Mouse (Mus musculus) skeletal muscle tissue, adult 2 months (tissue): ENCODE results near the gene Gramd1b.

Experiments
- DNase-seq: peaks from one replicate; pipeline ENCODE4 v3.0.0-alpha.2; 2012; ENCODE audit warnings: low read depth, low spot score

The Gramd1b gene

DNA sequence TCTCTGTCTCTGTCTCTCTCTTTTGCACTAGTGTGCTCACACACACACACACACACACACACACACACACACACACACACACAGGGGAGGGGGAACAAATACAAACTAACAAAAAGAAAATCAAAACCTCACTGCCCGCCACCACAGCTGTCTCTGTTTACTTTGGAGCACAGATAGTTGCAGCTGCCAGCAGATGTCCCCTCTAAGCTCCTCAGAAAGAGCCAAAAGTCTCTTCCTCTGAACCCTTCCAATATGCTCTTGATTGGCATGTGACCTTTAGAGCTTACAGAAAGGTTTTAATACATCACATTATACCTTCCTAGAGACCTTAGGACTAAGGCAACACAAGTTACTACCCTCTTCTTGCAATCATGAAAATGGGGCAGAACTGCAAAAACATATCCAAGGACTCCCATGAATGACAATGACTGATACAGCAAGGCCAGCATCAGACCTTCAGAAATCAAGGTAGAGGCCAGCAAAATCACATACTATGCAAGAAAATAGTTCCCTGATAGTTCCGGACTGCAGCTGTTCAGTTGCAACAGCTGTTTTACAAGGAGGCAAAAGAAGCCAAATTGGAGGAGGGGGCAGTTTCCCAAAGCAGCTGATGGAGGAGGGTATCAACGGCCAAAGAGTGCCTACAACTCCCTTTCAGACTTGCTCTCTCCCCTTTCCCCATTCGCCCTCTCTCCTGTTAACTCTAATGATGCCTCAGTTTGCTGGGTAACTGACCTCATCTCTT, 72.5 kb downstream of the Gramd1b start:
- DNase-seq = no peak

DNA sequence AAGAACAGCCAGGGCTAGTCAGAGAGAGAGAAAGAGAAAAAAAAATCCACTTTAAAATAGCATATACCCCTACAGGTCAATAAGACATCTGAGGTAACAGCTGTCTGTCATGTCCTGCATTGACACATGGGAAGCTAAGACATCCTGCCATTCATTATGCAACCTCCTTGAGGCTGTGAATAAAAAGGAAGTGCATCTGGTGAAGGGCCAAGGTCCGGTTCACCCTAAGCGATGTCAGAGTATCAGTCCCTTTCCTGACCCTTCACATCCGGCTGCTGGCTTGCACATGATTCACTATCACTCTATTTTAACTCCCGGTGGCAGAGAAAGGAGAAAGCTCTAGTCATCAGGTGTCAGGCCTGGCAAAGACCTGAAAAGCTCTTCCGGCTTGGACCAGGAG, 73.7 kb downstream of the Gramd1b start:
- peak; percentile 24 for DNase-seq

DNA sequence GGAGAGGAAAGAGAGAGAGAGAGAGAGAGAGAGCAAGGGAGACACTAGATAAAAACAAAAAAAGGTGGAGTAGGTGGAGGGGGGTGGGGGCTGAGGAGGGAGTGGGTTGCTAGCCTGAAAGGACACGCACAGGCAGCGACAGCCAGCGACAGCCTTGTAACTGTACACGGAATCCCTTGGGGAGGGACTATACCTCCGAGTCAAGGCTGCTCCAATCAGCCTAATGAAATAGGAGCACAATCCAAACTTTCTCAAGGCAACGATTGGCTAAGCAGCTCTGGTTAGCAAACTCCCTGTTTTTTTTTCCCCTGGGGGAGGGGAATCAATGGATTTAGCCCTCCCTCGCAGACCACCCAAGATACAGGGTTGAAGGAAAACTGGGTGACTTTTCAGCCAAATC, 75.0 kb downstream of the Gramd1b start:
- peak; percentile 18 for DNase-seq

DNA sequence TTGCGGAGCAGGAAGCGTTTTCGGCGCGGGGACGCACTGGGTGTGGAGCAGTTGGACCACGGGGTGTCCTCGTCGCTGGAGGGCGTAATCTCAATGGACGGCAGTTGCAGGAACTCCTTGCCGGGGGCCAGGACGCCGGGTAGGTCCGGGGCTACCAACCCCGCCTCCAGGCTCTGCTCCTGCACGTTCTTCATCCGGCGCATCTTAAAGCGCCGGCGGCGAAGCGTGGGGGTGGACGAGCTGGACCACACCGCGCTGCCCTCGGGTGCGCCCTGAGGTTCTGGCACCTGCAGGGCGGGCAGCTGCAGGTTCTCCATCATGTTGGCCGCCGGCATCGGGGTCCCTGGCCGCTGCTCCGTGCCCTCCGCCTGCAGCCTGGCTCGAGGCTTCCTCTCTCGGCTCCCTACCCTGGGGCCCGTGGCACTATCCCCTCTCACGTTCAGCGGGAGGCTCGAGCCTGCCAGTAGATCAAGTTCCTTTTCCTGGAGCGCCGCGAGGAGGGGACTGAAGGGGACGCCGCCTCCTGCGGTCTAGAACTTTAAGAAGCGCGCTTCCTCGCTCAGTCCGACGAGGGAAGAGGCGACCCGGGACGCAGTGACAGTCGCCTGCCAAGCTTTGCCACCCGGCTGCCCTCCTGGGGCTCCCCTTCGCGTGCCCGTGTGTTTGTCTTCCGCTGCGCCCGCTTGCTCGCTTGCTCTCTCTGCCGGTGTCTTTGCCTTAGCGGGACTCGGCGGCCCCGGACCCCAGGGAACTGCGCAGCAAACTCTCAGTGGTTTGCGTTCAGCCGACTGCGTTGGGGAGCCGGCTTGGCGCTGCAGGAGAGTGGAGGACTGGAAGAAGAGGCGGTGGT, 75.6 kb downstream of the Gramd1b start:
- peak; percentile 18 for DNase-seq

DNA sequence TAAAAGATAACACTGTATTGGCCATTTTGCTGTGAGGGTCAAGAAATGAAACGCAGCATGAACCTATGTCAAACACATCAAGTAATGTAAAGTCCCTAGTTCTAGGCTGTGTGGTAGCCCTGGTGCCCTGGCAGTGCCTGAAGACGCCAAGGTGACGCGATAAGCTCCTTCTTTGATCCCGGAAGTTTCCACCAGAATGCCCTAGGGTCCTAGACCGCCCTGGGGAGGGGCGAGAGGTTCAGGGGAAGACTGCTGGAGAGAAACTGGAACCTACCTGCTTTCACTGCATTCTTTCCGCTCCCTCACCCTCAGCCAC, 76.2 kb downstream of the Gramd1b start:
- no peak for DNase-seq

DNA sequence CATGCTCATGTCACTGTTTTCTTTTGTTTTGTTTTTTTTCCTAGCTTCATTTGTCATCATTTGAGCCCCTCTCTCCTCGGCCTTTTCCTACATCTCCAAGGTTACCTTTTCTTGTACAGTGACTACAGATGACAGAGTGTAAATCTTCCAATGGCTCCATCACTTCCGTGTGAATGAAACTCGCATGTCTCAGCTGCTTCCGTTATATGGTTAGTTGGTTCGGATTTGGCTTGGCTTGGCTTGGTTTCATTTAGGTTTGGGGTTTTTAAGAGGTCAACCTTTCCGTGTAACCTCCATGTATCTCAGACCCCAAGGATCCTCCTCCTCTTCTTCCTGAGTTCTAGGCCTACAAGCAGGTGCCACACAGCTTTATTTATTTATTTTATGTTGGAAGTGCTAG, 77.3 kb downstream of the Gramd1b start:
- DNase-seq = no peak

DNA sequence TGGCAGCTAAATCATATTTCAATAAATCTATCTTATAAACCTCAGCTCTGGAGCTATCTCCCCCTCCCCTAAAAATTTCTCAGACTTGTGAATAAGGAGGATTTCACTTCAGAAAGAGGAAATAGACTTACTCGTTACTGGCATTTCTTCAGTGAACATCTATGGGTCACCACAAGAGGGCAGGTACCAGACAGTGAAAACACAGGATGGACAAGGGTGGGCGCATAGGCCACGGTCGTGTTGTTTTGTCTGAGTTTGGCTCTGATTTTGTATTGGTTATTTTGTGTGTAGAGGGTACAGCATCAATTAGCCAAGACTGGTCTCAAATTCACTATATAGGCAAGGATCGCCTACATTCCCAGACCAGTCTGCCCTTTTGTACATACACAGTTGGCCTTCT, 79.0 kb downstream of the Gramd1b start:
- no peak for DNase-seq

DNA sequence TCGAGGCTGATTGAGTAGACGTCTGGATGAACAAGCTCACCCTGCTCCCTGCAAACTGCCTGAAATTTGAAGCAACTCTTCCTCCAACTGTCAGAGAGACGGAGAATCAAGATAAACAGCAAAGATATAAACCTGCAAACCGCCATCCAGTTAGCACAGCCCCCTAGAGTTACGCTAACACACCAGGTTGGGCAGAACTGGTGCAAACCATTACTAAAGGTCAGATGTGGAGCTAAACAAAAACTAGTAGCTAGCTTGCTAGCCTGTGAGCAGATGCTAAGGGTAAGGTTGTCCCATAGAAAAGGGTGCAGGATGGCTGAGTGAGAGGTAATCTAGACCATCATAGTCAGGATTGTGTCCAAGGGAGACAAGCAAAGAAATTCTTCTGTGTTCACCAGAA, 80.4 kb downstream of the Gramd1b start:
- no peak for DNase-seq

DNA sequence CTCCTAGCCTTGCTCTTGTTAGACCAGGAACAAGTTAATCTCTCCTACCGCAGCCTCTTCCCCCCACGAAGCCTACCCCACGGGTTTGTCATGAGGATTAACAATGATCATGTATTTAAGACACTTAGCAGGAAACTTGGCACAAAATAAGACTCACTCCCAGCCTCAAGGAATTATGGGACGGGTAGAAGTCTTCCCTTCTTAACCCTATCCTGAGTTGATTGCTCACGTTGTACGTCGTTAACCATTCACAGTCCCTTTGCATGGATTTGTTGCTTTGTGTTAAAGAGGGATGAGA, 80.8 kb downstream of the Gramd1b start:
- DNase-seq = no peak

DNA sequence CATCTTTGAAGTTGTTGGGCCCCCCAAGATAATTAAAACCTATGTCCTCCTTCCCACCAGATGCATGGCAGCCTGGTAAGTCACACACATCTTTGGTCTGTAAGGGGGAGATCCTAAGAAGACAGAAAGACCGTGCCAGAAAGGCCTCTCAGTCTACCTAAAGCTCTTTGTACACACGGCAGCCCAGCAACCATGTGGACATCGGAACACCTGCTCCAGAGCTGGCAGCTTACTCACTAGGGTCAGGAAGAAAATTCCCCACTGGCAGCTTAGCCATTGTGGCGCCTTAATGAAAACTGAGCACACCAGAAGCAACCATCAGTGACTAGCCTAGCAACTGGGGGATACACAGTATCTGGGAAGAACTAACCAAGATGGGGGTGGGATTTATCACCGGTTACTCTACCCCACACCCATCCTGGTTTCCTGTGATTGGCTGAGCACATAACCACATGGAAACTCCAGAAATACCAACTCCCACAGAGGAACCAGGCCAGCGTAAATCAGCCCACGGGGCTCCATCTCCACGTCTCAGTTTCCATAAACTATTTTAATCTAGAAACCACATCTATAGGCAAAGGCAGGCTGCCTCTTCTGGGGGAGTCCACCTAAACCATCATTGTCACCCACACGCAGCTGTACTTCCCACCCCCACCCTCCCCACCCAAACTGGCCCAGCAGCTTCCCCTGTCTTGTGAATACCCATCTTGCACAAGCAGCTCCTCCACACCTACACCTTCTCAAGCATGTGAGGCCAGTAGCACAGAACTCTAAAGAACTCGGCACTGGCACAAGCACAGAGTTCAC, 81.4 kb downstream of the Gramd1b start:
- no peak for DNase-seq

DNA sequence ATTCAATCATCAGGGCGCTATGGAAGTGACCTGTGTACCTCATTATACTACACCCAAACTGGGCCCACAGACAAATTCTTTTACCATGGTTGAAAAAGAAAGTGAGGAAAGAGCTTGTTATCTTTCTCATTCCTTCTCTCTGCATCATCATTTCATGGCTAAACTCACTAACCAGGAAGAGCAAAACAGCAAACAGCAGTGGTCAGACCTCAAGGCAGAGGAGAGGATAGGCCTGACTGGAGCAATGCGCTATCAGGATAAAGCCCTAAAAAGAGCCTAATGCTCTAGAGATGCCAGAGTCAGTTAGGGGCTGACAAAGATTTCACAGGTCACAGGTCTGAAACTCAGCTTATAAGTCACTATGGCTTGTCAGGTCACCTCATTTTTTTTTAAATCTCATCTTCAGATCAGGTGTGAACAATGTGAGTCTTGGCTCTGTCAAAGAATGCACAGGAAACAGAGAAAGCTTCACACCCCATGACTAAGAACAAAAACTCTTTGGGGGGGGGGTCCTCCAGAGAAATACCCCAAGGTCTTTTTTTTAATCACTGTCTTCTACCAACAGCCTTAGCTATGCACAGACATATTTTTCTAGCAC, 82.4 kb downstream of the Gramd1b start:
- no peak for DNase-seq

DNA sequence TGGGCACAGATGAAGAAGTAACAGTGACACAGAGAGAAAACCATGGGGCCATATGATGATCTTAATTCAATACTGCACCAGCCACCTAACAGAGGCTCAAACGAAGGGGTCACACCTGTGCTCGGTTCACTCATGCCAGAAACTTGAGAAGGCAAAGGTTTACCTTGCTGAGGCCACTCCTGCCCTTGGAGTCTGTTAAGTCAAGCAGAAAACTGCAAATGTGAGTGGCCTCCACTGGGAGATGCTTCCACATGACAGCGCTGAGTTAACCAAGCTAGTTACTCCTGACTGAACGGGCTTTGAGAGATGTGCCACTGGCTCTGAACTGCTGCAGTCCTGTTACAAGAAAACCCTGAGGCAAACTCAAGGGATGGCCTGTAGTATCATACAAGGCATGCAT, 83.9 kb downstream of the Gramd1b start:
- no peak for DNase-seq

DNA sequence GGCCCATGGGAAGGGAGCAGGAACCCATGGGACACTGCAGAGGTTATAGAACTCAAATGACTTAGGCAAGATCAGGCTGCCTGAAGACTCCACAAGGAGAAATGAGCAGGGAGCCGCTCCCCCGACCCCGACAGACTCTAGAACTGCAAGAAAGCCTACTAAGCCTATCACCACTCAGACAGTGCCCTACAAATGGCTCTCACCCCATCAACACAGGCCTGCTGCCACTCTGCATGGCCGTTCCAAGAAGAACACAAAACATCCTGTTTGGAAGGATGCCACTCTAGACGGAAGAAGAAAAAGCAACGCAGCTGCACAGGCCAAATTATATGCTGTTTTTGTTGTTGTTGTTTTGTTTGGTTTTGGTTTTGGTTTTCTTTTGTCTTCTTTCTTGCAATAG, 86.2 kb downstream of the Gramd1b start:
- DNase-seq = no peak

DNA sequence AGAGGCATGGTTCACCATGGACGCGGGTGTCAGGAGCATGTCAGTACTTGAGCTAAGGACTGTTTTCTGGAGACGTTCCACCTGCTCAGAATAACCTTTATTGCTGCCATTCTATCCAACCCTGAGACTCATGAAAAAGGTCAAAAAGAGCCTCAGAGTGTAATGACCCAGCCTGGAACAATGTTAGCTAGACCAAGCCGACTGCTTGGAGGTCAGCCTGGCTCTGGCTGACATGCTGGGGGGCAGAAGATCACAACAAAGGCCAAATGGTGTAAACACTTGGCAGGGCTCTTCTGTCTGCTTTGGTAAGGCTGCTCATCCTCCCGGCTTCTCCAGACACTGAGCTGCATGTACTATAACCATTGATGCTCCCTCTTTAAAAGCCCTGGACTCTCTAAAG, 88.4 kb downstream of the Gramd1b start:
- DNase-seq = no peak

DNA sequence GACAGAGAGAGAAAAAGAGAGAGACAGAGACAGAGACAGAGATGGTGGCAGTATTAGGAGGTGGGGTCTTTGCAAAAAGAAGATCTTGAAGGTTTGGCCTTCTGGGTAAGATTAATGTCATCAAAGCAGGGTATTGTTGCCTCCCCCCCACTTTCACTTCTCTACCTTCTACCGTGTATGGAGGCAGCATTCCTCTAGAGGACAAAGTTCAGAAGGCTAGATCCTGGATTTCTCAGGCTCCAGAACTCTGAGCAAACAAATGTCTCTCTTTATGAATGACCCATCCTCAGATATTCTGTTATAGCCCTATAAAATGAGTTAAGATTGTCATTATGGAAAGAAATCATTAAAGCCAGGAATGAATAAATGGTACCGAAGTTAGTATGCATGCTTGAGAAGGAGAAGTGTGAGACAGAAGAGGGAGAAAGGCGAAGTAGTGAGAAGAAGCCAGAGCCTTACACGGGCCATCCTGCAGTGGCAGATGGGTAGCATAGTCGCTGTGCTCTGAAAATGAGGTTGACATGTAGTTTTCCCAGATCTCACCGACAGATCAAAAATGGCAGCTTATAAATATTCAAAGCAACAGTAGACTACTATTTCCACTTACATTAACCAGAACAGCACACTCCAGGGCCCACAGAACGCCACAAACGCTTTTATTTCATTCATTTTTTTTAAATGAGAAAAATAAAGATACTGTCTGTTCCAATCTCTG, 91.1 kb downstream of the Gramd1b start:
- DNase-seq = no peak

DNA sequence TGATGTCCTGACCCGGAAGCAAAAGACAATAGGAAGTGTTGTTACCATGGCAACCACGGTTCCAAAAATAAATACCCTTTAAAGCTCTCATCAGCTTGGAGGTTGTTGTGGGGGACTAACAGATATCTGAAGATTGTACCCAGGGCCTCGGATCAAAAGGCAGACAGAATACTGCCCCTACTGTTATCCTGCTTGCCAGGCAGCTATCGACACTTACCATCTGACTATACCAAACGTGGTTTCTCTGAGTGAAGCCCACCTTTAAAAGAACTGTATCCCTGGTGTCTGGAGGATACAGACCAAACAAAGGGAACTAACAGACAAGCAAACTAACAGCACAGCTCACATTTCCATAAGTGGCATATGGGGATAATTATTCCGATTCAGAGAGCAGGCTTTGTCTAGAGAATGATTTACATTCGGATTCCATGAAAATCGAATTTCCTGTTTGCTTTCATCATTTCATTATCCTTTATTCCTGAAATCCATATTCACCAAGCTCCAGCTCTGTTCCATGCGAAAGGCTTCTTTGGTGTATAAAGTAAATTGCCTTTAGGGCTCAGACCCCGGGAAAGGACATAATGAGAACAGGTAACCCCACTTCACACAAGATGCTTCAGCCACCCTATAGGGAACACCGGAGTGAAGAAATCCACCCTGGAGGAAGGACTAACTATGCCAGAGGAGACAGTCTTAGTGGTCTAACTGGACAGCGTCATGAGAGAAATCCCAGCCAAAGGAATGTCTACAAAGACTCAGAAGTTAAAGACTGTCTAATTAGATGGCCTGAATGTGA, 92.3 kb downstream of the Gramd1b start:
- DNase-seq = no peak

DNA sequence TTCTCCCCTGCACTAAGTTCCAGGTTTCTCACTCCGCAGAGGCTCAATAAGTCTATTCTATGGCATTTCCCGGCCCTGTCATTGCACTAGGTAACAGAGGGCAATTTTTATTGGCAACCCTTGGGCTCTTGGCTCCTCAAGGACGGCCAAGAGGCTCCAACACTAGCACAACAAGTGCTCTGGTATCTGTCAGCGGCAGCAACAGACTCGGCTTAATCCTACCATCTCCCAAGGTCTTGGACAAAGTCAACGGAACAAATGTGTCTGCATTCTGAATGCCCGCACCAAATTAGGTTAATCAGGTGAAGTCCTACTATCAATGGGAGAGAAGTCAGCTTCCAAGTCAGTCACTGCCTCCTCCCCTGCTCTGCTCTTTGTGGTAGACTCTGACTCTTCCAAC, 93.3 kb downstream of the Gramd1b start:
- DNase-seq = no peak

DNA sequence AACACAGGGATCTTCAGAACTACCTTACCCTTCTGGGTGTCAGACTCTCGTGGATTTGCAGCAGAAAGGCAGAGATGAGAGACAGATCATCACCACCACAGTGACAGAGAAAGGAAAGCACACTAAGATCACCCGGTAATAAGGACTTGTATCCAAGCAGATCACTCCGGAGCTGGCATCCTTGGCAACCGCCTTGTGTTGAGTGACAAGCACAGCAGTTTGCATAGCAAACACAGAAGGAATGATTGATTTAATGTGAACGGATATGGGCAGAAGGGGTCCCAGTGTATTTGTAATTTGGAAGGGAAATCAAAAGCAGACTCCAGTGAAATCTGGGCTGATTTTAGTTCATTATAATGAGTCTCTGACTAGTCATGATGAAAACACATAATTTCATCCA, 97.9 kb downstream of the Gramd1b start:
- no peak for DNase-seq

DNA sequence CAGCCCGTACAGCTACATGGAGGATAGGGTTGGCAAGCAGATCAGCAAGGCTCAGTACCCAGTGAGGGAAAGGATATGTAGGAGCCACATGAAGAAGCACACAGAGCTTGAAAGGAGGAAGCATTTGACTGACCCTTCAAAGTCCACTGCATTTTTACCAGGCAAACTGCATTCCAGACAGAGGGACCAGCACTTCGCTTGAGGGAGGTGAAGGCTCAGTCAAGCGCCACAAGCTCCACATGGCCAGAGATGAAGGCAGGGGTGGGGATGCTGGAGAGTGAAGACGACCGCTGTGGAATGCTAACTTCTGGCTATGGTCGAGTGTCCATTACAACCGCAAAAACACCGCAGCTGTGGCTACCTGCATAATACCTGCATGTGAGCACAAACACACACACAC, 100.2 kb downstream of the Gramd1b start:
- no peak for DNase-seq

DNA sequence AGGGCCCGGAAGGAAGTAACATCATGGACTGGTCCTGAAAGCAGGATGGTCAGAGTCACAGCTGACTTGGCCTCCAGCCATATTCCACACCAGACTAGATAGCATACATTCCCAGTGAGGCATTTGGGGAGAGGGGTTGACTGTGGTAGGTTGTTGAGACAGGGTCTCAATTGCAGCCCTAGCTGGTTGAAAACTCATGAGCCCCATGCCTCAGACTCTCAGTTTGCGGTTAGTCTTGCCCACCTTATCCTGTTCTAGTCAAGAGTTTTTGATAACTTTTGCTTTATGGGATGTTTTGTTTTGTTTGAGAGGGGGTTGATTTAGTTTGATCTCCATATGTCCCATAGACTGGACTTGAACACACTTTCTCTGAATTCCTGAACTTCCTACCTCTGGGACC, 103.5 kb downstream of the Gramd1b start:
- no peak for DNase-seq
